Mouse (Mus musculus): ENCODE measurements around the gene Adcy3. TPM values are rescaled to one million over a fixed set of nuclear protein-coding genes. Genes with fewer than 3 reads are reported as not detected.
A peak's percentile ranks its signal among the peaks of the same experiment; 100 is the strongest.
"Not testable (repeated sequence)": the region's sequence is repeated elsewhere in the genome, so short reads cannot be mapped to it uniquely, and the experiment has no call there.

Adcy3 gene
- polyA plus RNA-seq, 1 experiment from 2014 or later, result 7.1 TPM

GRCm38 (mm10) chr12:4212908-4213307 is 80.0 kb downstream of the Adcy3 start:
- Histone ChIP-seq H3K27me3 (replicated peaks) (no peaks in the 10 kb centered on the region), H3K4me3 (replicated peaks) (no peak overlapping the region), H3K36me3 (peaks cover 12% of the 10 kb centered on the region; the same call in 1 of the 2 replicates), H3K4me2 (replicated peaks) (no peak overlapping the region), H3K4me1 (replicated peaks) (no peaks in the 10 kb centered on the region), H3K9ac (no peak overlapping the region), H3K9me3 (no peaks in the 10 kb centered on the region), H3K27ac (no peak overlapping the region)
- WGBS, result 78% methylated on average over 8 of the region's 8 CpGs
- ATAC-seq, result peak; percentile 32; the same call in 1 of the 2 replicates

- H3K9ac ChIP-seq, result no peak overlapping the region
- 91% methylated on average over 7 of the region's 7 CpGs for WGBS
- H3K9me3 ChIP-seq, result no peaks in the 10 kb centered on the region
- peaks cover 20% of the 10 kb centered on the region; the same call in 1 of the 2 replicates for H3K36me3 ChIP-seq
- no peak for ATAC-seq
- no peak overlapping the region for H3K4me3 ChIP-seq (replicated peaks)
- H3K27me3 ChIP-seq (replicated peaks), result no peaks in the 10 kb centered on the region
- H3K27ac ChIP-seq, result no peak overlapping the region
- 0 out of 2 replicates have a peak, but pooled peaks cover 7% of the 10 kb centered on the region for H3K4me1 ChIP-seq (replicated peaks)
- H3K4me2 ChIP-seq (replicated peaks), result no peak overlapping the region
Measured at GRCm38 (mm10) chr12:4230156-4230555, 97.3 kb downstream of the Adcy3 start.

DNA sequence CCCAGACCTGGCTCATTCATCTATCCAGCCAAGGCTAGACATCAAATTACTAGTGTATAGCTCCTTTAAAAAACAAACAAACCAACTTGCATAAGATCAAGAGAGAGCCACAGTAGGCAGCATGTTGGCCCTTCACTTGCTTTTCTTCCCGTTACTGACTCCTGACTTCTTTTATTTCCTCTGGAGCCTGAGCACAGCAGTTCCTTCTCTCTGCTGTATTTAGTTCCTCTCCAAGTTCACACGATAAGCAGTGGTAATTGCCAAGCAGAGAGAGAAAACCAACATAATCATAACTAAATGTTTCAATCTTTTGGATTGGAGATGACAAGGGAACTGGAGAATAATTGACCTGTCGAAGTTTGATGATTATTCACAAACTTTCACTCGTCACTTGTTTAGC is 99.9 kb downstream of the Adcy3 start:
- WGBS, result 33% methylated on average over 4 of the region's 4 CpGs
- peak overlapping the region; percentile 57 for H3K9ac ChIP-seq
- no peaks in the 10 kb centered on the region for H3K9me3 ChIP-seq

DNA sequence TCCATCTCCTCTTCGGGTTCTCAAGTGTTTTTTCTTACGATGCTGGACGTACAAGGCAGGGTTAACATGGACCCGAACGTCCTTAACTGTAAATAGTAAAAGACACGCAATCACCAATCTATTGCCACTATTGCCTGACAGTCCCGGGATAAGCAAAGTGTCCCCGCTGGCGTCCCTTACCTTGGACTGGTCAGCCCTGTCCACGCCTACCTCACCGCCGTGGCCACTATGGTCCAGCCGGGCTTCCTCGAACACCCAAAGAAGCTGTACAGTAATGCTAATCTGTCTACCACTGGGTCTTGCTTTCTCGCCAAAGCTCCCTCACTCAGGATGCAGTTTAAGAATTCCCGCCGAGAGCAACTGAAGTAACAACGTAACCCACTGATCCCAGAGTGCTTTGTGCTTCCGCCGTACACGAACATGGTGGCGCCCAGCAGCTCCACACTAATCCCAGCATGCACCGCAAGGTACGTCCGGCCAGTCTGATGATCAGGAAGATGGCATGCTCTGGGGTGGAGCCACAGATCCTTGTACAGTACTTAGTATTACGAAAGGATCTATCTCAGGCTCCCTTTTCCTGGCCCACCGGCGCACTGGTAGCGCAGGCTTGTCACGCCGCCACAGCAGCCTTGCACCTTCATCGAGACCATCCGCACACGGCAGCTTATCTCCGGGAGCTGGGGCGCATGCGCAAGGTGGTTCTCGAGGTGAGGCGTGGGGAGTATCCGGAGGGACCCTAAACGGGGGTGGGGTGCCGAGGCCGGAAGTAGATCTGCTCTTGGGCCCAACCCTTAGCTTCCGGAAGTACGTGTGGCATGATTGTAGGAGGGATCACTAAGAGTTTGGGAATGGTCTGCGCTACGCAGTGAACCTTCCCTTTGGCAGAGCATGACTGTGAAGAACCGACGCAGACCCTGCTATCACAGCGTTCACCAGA is 100.9 kb downstream of the Adcy3 start, which contains the start of the genes Ptrhd1 and Cenpo:
Gene Ptrhd1 (plus strand): TSS at position 456 of the 937 bp plus-strand sequence.
Gene Cenpo (minus strand): TSS at position 723 of the 937 bp plus-strand sequence.
- no peaks in the 10 kb centered on the region for H3K27me3 ChIP-seq (replicated peaks)
- under 1% methylated on average over 50 of the region's 50 CpGs for WGBS
- peak; percentile 99 for ATAC-seq

More for the DNA sequence above, 99.9 kb downstream of the Adcy3 start:
- no peaks in the 10 kb centered on the region for H3K27me3 ChIP-seq (replicated peaks)
- peak overlapping the region; percentile 71 for H3K4me2 ChIP-seq (replicated peaks)
- H3K27ac ChIP-seq, result no peak overlapping the region
- H3K36me3 ChIP-seq, result 0 out of 2 replicates have a peak, but pooled peaks cover 11% of the 10 kb centered on the region
- H3K4me3 ChIP-seq (replicated peaks), result peak overlapping the region; percentile 68
- H3K4me1 ChIP-seq (replicated peaks), result 0 out of 2 replicates have a peak, but pooled peaks cover 7% of the 10 kb centered on the region
- no peak for ATAC-seq

DNA sequence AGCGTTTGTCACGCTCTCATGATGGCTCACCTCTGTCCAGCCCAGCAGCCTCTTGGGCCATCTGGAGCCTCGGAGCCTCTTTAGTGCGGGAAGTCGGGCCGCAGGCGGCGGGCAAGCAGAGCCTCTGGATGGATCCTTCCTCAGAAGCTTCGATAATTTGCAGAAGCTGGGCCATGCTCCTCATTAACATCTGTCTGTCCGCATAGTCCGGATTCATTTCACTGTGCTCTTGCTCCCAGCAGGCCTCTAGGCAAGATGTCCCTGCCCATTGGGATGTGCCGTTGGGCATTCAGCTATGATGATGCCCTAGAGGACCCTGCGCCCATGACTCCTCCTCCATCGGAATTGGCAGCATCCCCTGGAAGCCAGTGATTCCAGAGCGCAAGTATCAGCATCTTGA is 104.6 kb downstream of the Adcy3 start:
- H3K4me3 ChIP-seq (replicated peaks), result no peak overlapping the region
- no peaks in the 10 kb centered on the region for H3K27me3 ChIP-seq (replicated peaks)
- H3K36me3 ChIP-seq, result no peaks in the 10 kb centered on the region
- WGBS, result 95% methylated on average over 15 of the region's 15 CpGs
- H3K9ac ChIP-seq, result no peak overlapping the region
- ATAC-seq, result no peak
- H3K4me1 ChIP-seq (replicated peaks), result 0 out of 2 replicates have a peak, but pooled peaks cover 4% of the 10 kb centered on the region
- H3K9me3 ChIP-seq, result no peaks in the 10 kb centered on the region
- H3K27ac ChIP-seq, result no peak overlapping the region
- no peak overlapping the region for H3K4me2 ChIP-seq (replicated peaks)

More for the DNA sequence above, 100.9 kb downstream of the Adcy3 start, which contains the start of the genes Ptrhd1 and Cenpo:
- Histone ChIP-seq H3K9me3 (no peaks in the 10 kb centered on the region), H3K27ac (peak within 1 kb of the TSS; percentile 96), H3K4me2 (replicated peaks) (peak within 1 kb of the TSS; percentile 71), H3K4me3 (replicated peaks) (peak within 1 kb of the TSS; percentile 68), H3K4me1 (replicated peaks) (0 out of 2 replicates have a peak, but pooled peaks cover 7% of the 10 kb centered on the region), H3K9ac (peak within 1 kb of the TSS; percentile 57), H3K36me3 (0 out of 2 replicates have a peak, but pooled peaks cover 11% of the 10 kb centered on the region)

DNA sequence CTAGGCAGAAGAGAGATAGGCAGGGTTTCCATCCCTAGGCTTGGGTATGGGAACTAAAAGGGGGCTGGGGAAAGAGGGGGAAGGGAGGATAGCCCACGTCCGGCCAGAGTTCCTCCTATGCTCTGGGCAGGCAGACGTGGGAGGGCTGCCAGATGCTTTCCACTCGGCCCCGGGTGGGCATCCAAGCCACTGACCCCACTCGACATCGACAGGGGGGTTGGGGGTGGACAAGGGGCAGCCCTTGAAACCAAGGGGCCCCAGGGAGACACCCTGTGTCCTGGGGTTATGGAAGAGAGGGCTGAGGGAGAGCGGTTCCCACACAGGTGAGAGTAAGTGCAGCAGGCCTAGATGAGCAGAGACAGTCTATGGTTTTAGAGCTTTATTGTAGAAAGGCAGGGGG is 107.4 kb downstream of the Adcy3 start:
- not testable (repeated sequence) for H3K4me1 ChIP-seq (replicated peaks); H3K4me3 ChIP-seq (replicated peaks); ATAC-seq; H3K9ac ChIP-seq; H3K27me3 ChIP-seq (replicated peaks); H3K9me3 ChIP-seq; H3K36me3 ChIP-seq; H3K4me2 ChIP-seq (replicated peaks); H3K27ac ChIP-seq
- WGBS, result 72% methylated on average over 8 of the region's 8 CpGs

DNA sequence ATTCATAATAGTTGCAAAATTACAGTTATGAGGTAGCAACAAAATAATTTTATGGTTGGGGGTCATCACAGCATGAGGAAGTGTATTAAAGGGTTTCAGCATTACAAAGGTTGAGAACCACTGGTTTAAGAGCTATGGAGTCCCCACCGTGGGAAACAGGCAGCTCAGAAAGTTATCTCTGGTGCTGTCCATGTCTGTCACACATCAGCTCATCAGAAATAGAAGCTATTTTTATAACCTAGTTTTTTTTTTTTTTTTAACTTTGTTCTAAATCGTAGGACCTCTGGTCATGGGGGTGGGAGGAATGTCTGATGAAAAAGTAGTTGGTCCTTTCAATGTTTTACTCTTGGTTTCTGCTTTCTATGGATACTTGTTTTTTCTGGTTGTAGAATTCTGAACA is 110.9 kb downstream of the Adcy3 start:
- H3K9me3 ChIP-seq, result no peaks in the 10 kb centered on the region
- no peaks in the 10 kb centered on the region for H3K36me3 ChIP-seq
- no peak overlapping the region for H3K4me2 ChIP-seq (replicated peaks)
- H3K4me3 ChIP-seq (replicated peaks), result no peak overlapping the region
- no peaks in the 10 kb centered on the region for H3K4me1 ChIP-seq (replicated peaks)
- H3K9ac ChIP-seq, result no peak overlapping the region
- 80% methylated on average over 2 of the region's 2 CpGs for WGBS
- no peaks in the 10 kb centered on the region for H3K27me3 ChIP-seq (replicated peaks)
- H3K27ac ChIP-seq, result no peak overlapping the region
- no peak for ATAC-seq

DNA sequence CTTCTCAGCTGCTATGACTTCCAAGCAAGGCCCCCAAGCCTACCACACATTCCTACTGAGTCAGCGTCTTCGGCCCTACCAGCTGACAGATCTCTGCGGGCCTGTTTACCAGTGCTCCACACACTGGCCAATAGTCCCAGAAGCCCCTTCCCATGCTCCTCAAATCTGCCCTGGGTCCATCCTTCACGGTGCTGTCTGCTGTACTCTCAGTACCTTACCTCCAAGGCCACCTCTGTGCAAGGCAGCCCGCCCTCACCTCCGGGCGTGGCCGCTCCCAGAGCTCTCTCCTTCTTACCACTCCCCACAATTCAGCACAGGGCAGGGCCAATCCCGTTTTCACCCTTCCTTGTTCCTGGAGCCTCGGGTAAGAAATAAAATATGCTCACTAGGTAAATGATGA is 112.8 kb downstream of the Adcy3 start:
- no peak overlapping the region for H3K4me3 ChIP-seq (replicated peaks)
- no peak overlapping the region for H3K4me2 ChIP-seq (replicated peaks)
- peak; percentile 78 for ATAC-seq
- H3K9me3 ChIP-seq, result no peaks in the 10 kb centered on the region
- H3K27ac ChIP-seq, result no peak overlapping the region
- 67% methylated on average over 10 of the region's 10 CpGs for WGBS
- no peaks in the 10 kb centered on the region for H3K36me3 ChIP-seq
- H3K4me1 ChIP-seq (replicated peaks), result no peaks in the 10 kb centered on the region
- H3K9ac ChIP-seq, result no peak overlapping the region
- H3K27me3 ChIP-seq (replicated peaks), result no peaks in the 10 kb centered on the region

GRCm38 (mm10) chr12:4249786-4250185 is 116.9 kb downstream of the Adcy3 start:
- 90% methylated on average over 6 of the region's 6 CpGs for WGBS
- ATAC-seq, result no peak
- Histone ChIP-seq H3K36me3 (peaks cover 6% of the 10 kb centered on the region; the same call in 1 of the 2 replicates), H3K9me3 (no peaks in the 10 kb centered on the region), H3K4me2 (replicated peaks) (no peak overlapping the region), H3K27ac (no peak overlapping the region), H3K27me3 (replicated peaks) (no peaks in the 10 kb centered on the region), H3K4me1 (replicated peaks) (no peaks in the 10 kb centered on the region), H3K4me3 (replicated peaks) (no peak overlapping the region), H3K9ac (no peak overlapping the region)

GRCm38 (mm10) chr12:4252742-4253655 is 120.1 kb downstream of the Adcy3 start:
- H3K36me3 ChIP-seq, result peaks cover 6% of the 10 kb centered on the region; the same call in 1 of the 2 replicates
- no peaks in the 10 kb centered on the region for H3K9me3 ChIP-seq
- H3K9ac ChIP-seq, result no peak overlapping the region
- no peak overlapping the region for H3K4me2 ChIP-seq (replicated peaks)
- ATAC-seq, result no peak
- H3K4me3 ChIP-seq (replicated peaks), result no peak overlapping the region
- H3K27me3 ChIP-seq (replicated peaks), result no peaks in the 10 kb centered on the region
- 79% methylated on average over 16 of the region's 16 CpGs for WGBS
- no peak overlapping the region for H3K27ac ChIP-seq
- no peaks in the 10 kb centered on the region for H3K4me1 ChIP-seq (replicated peaks)

Measured in intestine, embryonic 15.5 days (tissue).